Mouse (Mus musculus): ENCODE data around the gene Pitpnc1.

- TF ChIP-seq POLR2A (IDR thresholded peaks at IDR 0.05; ENCODE audit: borderline replicate concordance, control insufficient read depth, low read depth, low read length): no peak
- no peak for TF ChIP-seq CTCF (IDR thresholded peaks at IDR 0.05; ENCODE audit: control insufficient read depth, insufficient read depth, low read length)
Measured at GRCm38 (mm10) chr11:107446650-107447049, 23.8 kb downstream of the Pitpnc1 start.

Data from bone marrow, adult 2 months (tissue).